Mouse (Mus musculus) macrophage (primary cell): Measurements from ENCODE around the gene Ccnyl1. TPM values are rescaled to one million over a fixed set of nuclear protein-coding genes. Genes with fewer than 3 reads are reported as not detected.

ENCODE experiments used
- polyA plus RNA-seq: library from polyadenylated mRNA; stranded (reverse); fragments of 250-400 nt; gene quantifications from 3 replicates; pipeline ENCODE4 v1.2.4, GENCODE M21; 2018; ENCODE audit warnings: inconsistent platforms

Ccnyl1 gene
- polyA plus RNA-seq, 1 experiment from 2014 or later, result 14.0 TPM

Other genes starting within 250 kb of the Ccnyl1 start
- 14.6 to 16.5 TPM (median 16.4 TPM) in 3 replicates for gene Creb1, start 157.8 kb upstream of the Ccnyl1 start, polyA plus RNA-seq
- gene Mettl21a, start 73.2 kb upstream of the Ccnyl1 start, polyA plus RNA-seq, result 8.8 to 18.0 TPM (median 12.8 TPM) in 3 replicates
- gene Fzd5, start 47.3 kb downstream of the Ccnyl1 start, polyA plus RNA-seq, result 2.5 to 4.4 TPM (median 3.1 TPM) in 3 replicates